Mouse (Mus musculus) heart, adult 8-10 months (tissue): Measurements from ENCODE around the gene Slc6a20b. TPM values are rescaled to one million over a fixed set of nuclear protein-coding genes. Genes with fewer than 3 reads are reported as not detected.
"Not testable (repeated sequence)": the region's sequence is repeated elsewhere in the genome, so short reads cannot be mapped to it uniquely, and the experiment has no call there.

Experiments used
- DNase-seq: peaks from one replicate; pipeline ENCODE4 v3.0.0; 2022; ENCODE audit warnings: low spot score
- total RNA-seq, 4 experiments: library from RNA; stranded (reverse); gene quantifications; 2 replicates each; pipeline ENCODE4 v1.2.4; 2022

Slc6a20b gene
- total RNA-seq, result not detected

- DNase-seq, result no peak
Observed at GRCm38 (mm10) chr9:123632281-123632680, at the start of gene Slc6a20b. Gene Slc6a20b (minus strand): TSS chr9:123632565.

DNA sequence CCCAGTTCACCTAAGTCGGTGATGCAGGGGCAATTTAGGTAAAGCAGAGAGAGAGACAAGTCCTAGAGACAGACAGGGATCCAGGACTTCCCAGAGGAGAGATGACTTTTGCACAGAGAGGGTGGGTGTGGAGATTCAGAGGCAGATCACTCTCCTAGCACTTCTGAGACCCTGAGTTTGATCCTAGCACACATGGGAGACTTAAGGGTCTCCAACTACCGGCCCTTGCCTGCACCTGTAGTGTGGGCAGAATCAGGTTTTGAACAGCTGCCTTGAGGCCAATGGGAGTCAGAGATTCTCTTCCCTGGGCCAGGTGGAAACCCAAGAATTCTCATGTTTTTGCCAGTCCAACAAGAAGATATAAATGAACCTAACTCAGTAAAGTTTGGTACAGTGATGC lies 46.8 kb upstream of the Slc6a20b start:
- no peak for DNase-seq

DNA sequence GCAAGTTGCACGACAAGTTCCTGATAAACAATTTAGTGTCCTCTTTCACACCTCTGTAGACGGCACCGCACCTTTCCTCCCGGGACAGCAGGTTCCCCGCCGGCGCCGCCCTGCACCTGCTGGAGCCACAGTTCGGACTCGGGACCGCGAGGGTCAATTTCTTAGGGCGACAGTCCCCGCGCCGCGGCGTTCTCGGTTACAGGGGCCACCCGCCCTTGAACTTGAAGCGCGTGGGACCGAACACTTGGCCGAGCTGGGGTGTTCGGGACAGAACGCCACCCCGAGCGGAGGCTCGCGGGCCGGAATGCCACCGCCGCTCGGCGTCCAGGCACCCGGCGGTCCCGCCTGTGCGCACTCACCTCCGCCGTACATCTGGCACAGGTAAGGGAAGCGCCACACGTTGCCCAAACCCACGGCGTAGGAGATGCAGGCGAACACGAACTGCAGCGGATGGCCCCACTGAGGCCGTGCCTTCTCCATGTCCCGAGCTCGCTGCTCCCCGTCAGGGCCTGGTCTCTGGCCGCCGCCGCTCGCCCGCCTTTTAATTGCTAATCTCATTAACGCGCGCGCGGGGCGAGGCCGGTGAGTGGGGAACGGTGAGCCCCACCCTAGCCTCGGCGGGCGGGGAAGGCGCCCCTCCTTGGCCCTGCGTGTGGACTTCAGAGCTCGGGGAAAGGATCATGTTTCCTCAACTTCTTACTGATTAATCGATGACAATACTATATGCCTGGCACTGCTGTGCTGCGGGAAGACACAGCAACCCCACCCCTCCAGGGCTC lies 46.2 kb upstream of the Slc6a20b start, which contains the start of the genes Ccr9 and Slc6a20a:
TSS of gene Ccr9 (plus strand) at position 113 of the 779 bp plus-strand sequence.
TSS of gene Slc6a20a (minus strand) at position 559 of the 779 bp plus-strand sequence.
- DNase-seq, result no peak

- peak; percentile 14 for DNase-seq
Observed at GRCm38 (mm10) chr9:123665645-123666044, 33.3 kb upstream of the Slc6a20b start.

- DNase-seq, result not testable (repeated sequence)
Observed at GRCm38 (mm10) chr9:123659986-123660676, 27.8 kb upstream of the Slc6a20b start.

DNA sequence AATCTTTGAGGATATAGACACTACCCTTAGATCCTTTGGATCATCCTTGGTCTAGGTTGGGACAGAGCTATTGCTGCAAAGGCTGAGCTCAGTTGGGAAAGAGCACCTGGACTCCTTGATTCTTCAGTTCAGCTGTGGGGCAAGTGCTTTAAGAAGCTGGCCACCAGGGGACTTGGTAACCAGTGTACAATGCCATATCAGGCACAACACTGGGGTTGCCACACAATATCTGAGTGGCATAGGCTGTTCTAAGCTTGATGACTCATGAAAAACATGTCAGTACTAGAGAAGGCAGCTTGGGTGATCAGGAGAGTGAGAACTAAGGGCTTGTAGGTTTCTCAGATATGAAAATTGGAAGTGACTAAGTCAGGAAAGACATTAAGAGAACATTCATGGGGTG lies 26.6 kb upstream of the Slc6a20b start:
- no peak for DNase-seq

DNA sequence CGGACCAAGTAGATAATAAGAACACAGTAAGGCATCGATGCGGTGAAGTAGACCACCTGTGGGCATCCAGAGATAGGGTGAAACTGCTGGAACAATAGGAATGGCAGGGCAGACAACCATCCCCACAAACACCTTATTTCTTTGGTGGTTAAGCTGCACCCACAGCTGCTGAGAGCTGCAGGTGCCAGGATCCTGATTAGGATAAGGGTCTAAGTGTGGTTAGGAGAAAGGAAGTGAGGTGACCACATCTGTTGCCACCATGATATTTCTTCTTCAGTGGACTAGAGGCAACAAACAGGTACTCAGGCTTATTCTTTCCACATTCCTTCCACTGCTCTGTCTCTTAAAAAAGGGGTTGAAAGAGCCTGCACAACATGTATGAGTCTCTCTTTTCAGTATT lies 25.1 kb upstream of the Slc6a20b start:
- DNase-seq, result no peak

DNA sequence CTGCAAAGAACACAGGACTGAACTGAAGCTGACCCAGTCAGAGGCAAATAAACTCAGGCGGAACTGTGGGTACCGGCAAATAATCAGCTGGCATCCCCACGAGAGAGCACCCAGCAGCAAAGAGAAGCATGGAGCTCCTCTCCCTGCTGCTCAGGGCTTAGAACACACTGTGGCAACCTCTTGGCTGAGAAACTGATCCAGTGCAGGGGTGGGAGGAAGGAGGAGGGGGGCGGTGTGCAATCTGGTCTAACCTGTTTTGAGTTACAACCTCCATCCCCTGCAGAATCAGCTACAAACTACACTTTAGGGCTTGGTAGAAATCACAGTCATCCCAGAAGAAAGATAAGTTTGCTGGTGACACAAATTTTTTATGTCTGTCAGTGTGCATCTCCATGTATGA lies 19.0 kb upstream of the Slc6a20b start:
- DNase-seq, result no peak

DNA sequence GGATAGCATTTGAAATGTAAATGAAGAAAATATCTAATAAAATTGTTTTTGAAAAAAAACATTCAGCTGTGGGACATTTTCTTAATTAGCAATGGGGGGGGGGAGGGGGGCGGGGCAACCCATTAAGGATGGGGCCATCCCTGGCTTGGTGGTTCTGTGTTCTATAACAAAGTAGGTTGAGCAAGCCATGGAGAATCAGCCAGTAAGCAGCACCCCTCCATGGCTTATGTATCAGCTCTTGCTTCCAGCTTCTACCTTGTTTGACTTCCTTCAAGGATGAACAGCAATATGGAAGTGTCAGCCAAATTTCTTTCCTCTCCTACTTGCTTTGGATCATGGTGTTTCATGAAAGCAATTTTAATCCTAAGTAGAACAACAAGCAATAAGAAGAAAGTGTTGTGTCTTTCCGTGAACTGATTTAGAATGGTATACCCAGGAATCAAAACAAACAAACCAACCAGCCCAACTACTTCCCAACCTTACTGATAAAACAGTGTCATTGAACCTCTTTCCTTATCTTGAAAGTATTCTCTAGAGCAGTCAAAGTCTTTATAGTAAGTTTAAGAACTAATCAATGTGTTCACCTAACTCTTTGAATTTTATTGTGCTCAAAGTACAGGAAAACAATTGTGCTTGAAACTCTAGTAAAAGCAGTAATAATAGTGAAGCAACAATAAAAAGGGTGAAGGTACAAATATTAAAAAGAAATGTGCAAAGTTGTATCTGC lies 17.6 kb upstream of the Slc6a20b start:
- DNase-seq, result no peak

- no peak for DNase-seq
Observed at GRCm38 (mm10) chr9:123640106-123640505, 7.7 kb upstream of the Slc6a20b start.

DNA sequence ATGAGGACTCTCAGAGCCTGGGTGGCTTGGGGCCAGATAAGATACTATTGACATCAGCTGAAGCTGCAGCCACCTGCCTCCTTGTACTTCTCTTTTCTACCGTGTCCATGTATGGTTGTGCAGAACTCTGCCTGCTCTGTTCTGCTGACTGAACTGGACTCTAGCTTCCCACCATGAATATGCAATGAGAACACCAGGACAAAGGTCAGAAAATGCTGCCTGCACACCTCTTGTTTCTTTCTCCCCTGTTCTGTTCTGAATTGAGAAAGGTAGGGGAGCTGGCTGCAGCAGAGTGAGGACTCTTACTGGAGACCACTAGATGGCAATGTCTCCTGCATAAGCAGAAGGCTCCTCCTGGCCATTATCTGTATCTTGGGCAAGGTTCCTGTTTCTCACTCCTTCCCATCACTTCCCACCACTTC lies 6.3 kb upstream of the Slc6a20b start:
- DNase-seq, result peak; percentile 17

DNA sequence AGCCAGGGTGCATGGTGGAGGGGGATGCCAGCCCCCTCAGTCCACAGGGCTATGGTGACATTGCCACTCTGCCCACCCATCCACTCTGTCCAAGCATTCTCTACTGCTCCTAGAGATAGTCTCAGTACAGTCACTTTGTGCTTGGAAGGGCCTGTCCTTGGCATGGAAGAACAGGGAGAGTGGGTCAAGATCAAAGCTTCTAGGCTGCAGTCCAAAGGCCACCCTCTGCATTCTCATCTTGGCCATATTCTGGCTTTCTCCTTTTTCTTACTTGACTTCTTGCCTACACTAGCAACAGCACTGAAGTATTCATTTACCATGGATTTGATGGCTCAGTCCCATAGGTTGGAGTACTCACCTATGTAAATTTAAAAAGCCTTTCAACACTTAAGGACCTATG lies 5.9 kb upstream of the Slc6a20b start:
- DNase-seq, result no peak

GRCm38 (mm10) chr9:123636771-123637170 lies 4.4 kb upstream of the Slc6a20b start:
- DNase-seq, result no peak

DNA sequence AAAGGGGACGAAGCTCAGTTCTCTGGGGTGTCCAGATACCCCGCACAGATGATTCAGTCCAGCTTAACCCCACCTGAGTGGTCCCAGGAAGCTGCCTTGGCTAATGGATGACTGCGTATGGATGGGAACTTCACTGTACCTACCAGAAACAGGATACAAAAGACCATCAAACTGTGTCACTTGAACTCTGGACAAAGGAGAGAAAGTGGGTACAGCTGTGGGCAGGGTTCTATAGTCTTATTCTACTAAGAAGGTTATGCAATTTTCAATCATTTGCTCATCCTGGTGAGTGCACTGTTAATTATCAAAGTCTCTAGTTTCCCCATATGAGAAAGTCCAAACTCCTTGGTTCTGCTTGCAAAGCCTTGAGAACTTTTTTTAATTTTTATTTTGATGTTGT lies 628 bp upstream of the Slc6a20b start:
- no peak for DNase-seq

- DNase-seq, result no peak
Observed at GRCm38 (mm10) chr9:123631666-123632065, 699 bp downstream of the Slc6a20b start.

DNA sequence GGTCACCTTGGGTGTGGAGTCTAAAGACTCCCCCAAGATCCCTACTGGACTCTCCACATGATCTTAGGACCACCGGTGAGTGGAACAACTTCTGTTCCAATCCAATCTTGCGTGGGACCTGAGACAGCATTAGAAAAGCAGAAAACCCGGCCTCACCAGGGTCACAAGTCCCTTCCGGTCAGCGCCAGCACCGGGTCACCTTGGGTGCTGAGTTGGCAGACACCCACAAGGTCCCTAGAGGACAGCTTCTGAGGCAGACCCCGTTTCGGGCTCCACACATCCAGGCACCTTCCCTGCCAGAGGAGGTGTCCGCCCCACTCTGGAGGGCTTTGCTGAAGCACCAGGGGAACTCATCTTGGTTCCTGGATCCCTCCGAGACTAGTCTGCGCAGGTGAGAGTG lies 6.5 kb downstream of the Slc6a20b start:
- no peak for DNase-seq

DNA sequence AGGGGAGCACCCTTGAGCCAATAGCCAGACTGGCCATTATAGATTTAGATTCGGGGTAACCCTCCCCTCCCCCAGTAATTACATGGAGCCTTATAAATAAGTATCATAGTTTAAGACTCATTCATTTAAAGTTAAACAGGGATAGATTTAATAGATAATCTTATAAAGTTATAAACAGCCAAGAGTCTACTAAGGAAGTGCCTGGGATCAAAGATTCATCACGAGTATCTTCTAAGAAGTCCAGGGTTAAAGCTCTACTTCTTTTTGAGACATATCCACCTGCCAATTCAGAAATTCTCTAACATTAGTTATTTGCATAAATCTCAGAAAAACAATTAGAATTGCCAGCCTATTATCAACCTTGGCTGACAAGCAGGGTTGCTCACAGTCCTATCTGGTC lies 7.6 kb downstream of the Slc6a20b start:
- DNase-seq, result no peak

DNA sequence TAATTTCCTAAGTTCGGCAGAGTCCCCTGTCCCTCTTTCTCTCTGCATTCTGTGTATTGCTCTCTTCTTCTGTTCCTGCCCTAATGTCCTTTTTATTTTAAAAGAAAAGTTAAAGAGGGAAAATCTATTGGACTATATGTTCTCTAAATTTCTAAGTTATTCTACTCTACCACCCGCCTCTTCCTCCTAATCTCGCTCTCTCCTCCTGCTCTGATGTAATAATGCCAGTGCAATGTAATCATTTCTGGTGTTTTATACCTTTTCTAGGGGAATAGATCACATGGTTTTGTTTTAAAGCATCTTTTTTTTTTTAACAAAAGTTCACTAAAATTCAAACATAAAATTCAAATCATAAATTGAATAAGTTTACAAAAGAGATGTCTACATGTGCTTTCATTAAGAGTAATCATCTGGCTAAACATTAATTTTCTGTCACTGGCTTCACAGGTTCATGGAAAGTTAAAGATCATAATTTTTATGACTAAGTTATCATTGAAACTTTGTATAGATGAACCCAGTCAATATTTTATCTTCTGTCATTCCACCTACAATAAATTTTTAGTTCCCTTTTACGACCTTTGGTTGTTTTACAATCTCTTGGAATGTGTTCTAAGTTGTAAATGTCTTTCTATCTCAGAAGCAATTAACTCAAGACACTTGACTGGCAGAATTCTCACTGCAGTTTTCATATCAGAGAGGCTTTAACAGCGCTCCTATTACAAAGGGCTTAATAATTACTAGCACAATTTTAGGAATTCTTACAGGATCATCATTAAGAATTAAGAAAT lies 11.9 kb downstream of the Slc6a20b start:
- DNase-seq, result no peak

GRCm38 (mm10) chr9:123601529-123601928 lies 30.8 kb downstream of the Slc6a20b start:
- no peak for DNase-seq

GRCm38 (mm10) chr9:123597376-123597775 lies 35.0 kb downstream of the Slc6a20b start:
- DNase-seq, result no peak

GRCm38 (mm10) chr9:123596910-123597309 lies 35.5 kb downstream of the Slc6a20b start:
- DNase-seq, result no peak
